13 mouse cellular contexts compared by ENCODE assay signal in the genomic region with DNA sequence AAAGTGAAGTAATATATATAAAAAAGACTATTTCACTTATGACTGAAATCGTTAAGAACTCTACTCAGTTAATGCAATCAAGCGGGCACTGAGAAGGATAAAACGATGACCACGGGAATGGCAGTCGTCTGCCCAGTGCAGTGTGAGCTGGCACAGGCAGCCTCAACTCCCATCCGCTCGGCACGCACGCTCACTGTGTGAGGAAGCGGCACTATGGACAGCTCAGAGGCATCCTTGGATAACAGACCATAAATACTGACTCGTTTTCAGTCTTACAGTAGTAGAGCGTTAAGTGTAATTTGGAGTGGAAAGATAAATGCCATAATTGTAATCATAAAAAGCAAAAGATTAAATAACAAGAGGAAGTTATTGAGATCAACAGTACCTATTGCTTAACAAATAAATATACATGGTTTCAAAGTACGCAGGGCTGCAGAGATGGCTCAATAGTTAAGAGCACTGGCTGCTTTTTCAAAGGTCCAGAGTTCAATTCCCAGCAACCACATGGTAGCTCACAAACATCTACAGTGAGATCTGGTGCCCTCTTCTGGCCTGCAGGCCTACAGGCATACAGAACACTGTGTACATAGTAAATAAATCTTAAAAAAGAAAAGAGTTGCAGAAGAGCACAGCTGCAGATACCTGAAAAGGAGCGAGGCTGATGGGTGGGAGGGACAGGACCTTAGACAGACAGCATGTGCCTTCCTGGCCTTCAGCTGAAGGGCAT. TPM values are rescaled to one million over a fixed set of nuclear protein-coding genes. Genes with fewer than 3 reads are reported as not detected.
DNase-seq lines count a peak whose midpoint lies in the region; ATAC-seq and TF ChIP-seq lines count a peak whose summit lies in the region.
"Had no signal": no experiment of that assay in that cellular context is flagged by ENCODE, and none has a peak within 500 bp of the region (broad histone marks: within the 10 kb centered on the region; RNA-seq: fewer than 3 reads in every experiment).

No protein-coding gene starts in this region.

- WGBS in limb, embryonic 11.5 days = 94% methylated on average over 14 of the region's 14 CpGs
- 96% methylated on average over 14 of the region's 14 CpGs for WGBS in limb, embryonic 10.5 days
- 89% methylated on average over 14 of the region's 14 CpGs for WGBS in liver, embryonic 14.5 days (ENCODE audit: insufficient replicate concordance)

- no peak overlapping the region for H3K4me3 ChIP-seq in limb, embryonic 11.5 days (ENCODE audit: low read depth, low read length)
- no peak overlapping the region for H3K4me3 ChIP-seq in limb, embryonic 10.5 days
- no peak overlapping the region for H3K4me3 ChIP-seq in E14TG2a.4 (replicated peaks; ENCODE audit: low read length)
- H3K4me3 ChIP-seq in liver, embryonic 14.5 days (ENCODE audit: insufficient read depth in 1 of 2, low read depth in 2 of 2, low read length in 2 of 2) = no peak overlapping the region
- H3K4me3 ChIP-seq: heart, embryonic 13.5 days; midbrain, embryonic 10.5 days; neural tube, embryonic 13.5 days had no signal

- H3K4me1 ChIP-seq in limb, embryonic 11.5 days (ENCODE audit: control insufficient read depth, insufficient read depth, low read length) = no peaks in the 10 kb centered on the region
- no peaks in the 10 kb centered on the region for H3K4me1 ChIP-seq in limb, embryonic 10.5 days
- H3K4me1 ChIP-seq in E14TG2a.4 (replicated peaks; ENCODE audit: low read depth, low read length) = peaks cover 4% of the 10 kb centered on the region; the same call in 1 of the 2 replicates
- H3K4me1 ChIP-seq in liver, embryonic 14.5 days (replicated peaks; ENCODE audit: control insufficient read depth in 2 of 2, insufficient read depth in 2 of 2, low read length in 1 of 2) = no peaks in the 10 kb centered on the region; a peak in 1 of 4 replicates
- H3K4me1 ChIP-seq: midbrain, embryonic 10.5 days; neural tube, embryonic 13.5 days had no signal

- DNase-seq in limb, embryonic 11.5 days (ENCODE audit: low spot score) = peak; percentile 12
- DNase-seq in limb, embryonic 10.5 days (ENCODE audit: low spot score) = no peak
- peak; percentile 4 for DNase-seq in WW6 (ENCODE audit: low read depth, low spot score)
- DNase-seq in liver, embryonic 14.5 days (ENCODE audit: low read depth in 3 of 3, low spot score in 3 of 3) = no peak
- DNase-seq in layer of hippocampus, adult 9-11 months = no peak
- DNase-seq: left cerebral cortex, postnatal 4 days; right cerebral cortex, postnatal 4 days had no signal

- H3K36me3 ChIP-seq in limb, embryonic 11.5 days (ENCODE audit: control insufficient read depth, insufficient read depth, low read length) = peaks cover 19% of the 10 kb centered on the region
- H3K36me3 ChIP-seq in limb, embryonic 10.5 days = peaks cover 97% of the 10 kb centered on the region
- peaks cover 92% of the 10 kb centered on the region for H3K36me3 ChIP-seq in E14TG2a.4 (ENCODE audit: insufficient read depth, low read length)
- H3K36me3 ChIP-seq in liver, embryonic 14.5 days (replicated peaks; ENCODE audit: control insufficient read depth, insufficient read depth, low read depth) = peaks cover 91% of the 10 kb centered on the region

- H3K9ac ChIP-seq in limb, embryonic 11.5 days (ENCODE audit: low read length) = no peak overlapping the region
- no peak overlapping the region for H3K9ac ChIP-seq in liver, embryonic 14.5 days (replicated peaks)
- H3K9ac ChIP-seq: heart, embryonic 13.5 days; neural tube, embryonic 13.5 days had no signal

- H3K4me2 ChIP-seq in limb, embryonic 11.5 days (ENCODE audit: low read depth, severe bottlenecking) = no peak overlapping the region
- no peak overlapping the region for H3K4me2 ChIP-seq in liver, embryonic 14.5 days (ENCODE audit: low read depth)
- H3K4me2 ChIP-seq: heart, embryonic 13.5 days; neural tube, embryonic 13.5 days had no signal

- H3K27me3 ChIP-seq in limb, embryonic 11.5 days (ENCODE audit: control insufficient read depth, insufficient read depth, low read length) = no peaks in the 10 kb centered on the region
- no peaks in the 10 kb centered on the region for H3K27me3 ChIP-seq in limb, embryonic 10.5 days (ENCODE audit: low read depth, poor library complexity, severe bottlenecking)
- no peaks in the 10 kb centered on the region for H3K27me3 ChIP-seq in E14TG2a.4 (ENCODE audit: insufficient read depth, low read length)
- H3K27me3 ChIP-seq in liver, embryonic 14.5 days (ENCODE audit: control insufficient read depth, insufficient read depth, low read length) = no peaks in the 10 kb centered on the region
- H3K27me3 ChIP-seq: heart, embryonic 13.5 days; neural tube, embryonic 13.5 days had no signal

- no peak for TF ChIP-seq EP300 in liver, embryonic 14.5 days (IDR thresholded peaks at IDR 0.05; ENCODE audit: low read depth)

- H3K9me3 ChIP-seq in limb, embryonic 11.5 days (ENCODE audit: control insufficient read depth, low read length) = no peaks in the 10 kb centered on the region
- no peaks in the 10 kb centered on the region for H3K9me3 ChIP-seq in limb, embryonic 10.5 days (replicated peaks)
- no peaks in the 10 kb centered on the region for H3K9me3 ChIP-seq in E14TG2a.4 (ENCODE audit: low read length)
- H3K9me3 ChIP-seq in liver, embryonic 14.5 days (ENCODE audit: control insufficient read depth, low read length) = no peaks in the 10 kb centered on the region
- H3K9me3 ChIP-seq: heart, embryonic 13.5 days; midbrain, embryonic 10.5 days; neural tube, embryonic 13.5 days had no signal

- no peak for ATAC-seq in limb, embryonic 11.5 days (ENCODE audit: insufficient number of reproducible peaks, low FRiP score, low TSS enrichment, low read depth)
- peak; percentile 45; the same call in 1 of the 2 replicates for ATAC-seq in liver, embryonic 14.5 days (ENCODE audit: insufficient read depth)
- ATAC-seq in erythroblast, adult 5-6 weeks (replicated peaks; ENCODE audit: low FRiP score, poor library complexity, severe bottlenecking) = no peak
- ATAC-seq: forebrain, embryonic 14.5 days had no signal

- no peak overlapping the region for H3K27ac ChIP-seq in limb, embryonic 11.5 days (replicated peaks; ENCODE audit: low read depth, low read length)
- H3K27ac ChIP-seq in limb, embryonic 10.5 days = no peak overlapping the region
- H3K27ac ChIP-seq in liver, embryonic 14.5 days = no peak overlapping the region
- H3K27ac ChIP-seq: heart, embryonic 13.5 days; midbrain, embryonic 10.5 days; neural tube, embryonic 13.5 days had no signal

- TF ChIP-seq CTCF in E14TG2a.4 (conservative IDR thresholded peaks at IDR 0.05; ENCODE audit: low read length) = peak; percentile 14; the same call in 1 of the 2 replicates
- peak; percentile 45; the same call in 1 of the 2 replicates for TF ChIP-seq CTCF in liver, embryonic 14.5 days (IDR thresholded peaks at IDR 0.05; ENCODE audit: low read depth)

RNA-seq across cellular contexts. Expression of a gene that starts 44.5 kb away (rescaled TPM):
- 27.4 and 28.5 TPM in 2 replicates for polyA plus RNA-seq in limb, embryonic 11.5 days (2014; fragmentation: Nextera tagmentation; extraction: Ambion mirVana)
- polyA plus RNA-seq in limb, embryonic 10.5 days (2016; fragmentation: Nextera tagmentation; extraction: Ambion mirVana) = 20.6 and 21.9 TPM in 2 replicates
- polyA plus RNA-seq in liver, embryonic 14.5 days (2012; rRNA removed) = 9.1 and 12.6 TPM in 2 replicates
- 9.8 and 12.0 TPM in 2 replicates for polyA plus RNA-seq in liver, embryonic 14.5 days (2014; fragmentation: Nextera tagmentation; extraction: Ambion mirVana)
- 11.9 and 13.8 TPM in 2 replicates for total RNA-seq in erythroblast, adult 5-6 weeks (2015; ENCODE audit: low replicate concordance)
- total RNA-seq in erythroblast, adult 5-6 weeks (2017; ENCODE audit: low replicate concordance) = 25.8 and 36.7 TPM in 2 replicates

Comparison
In these comparisons a context has a peak if more than half of its experiments do, and no peak if none do; other contexts are left out.
1. DNase-seq: peak in limb, embryonic 11.5 days (single experiment) and WW6 (single experiment); none in limb, embryonic 10.5 days (single experiment), liver, embryonic 14.5 days (0 of 3) and layer of hippocampus, adult 9-11 months (single experiment).